In genomic region chr2:181060127-181060526, GRCm38 (mm10) we compare ENCODE assay signal across 9 mouse cellular contexts. TPM values are rescaled to one million over a fixed set of nuclear protein-coding genes. Genes with fewer than 3 reads are reported as not detected.
A peak's percentile ranks its signal among the peaks of the same experiment; 100 is the strongest.
DNase-seq lines count a peak whose midpoint lies in the region; ATAC-seq and TF ChIP-seq lines count a peak whose summit lies in the region.
"Had no signal": no experiment of that assay in that cellular context is flagged by ENCODE, and none has a peak within 500 bp of the region (broad histone marks: within the 10 kb centered on the region; RNA-seq: fewer than 3 reads in every experiment).

No protein-coding gene starts in this region.

- no peak overlapping the region for H3K4me3 ChIP-seq in MEL (ENCODE audit: control insufficient read depth in 1 of 2, insufficient read depth in 1 of 2, low read depth in 2 of 2, low read length in 2 of 2)
- H3K4me3 ChIP-seq: limb, embryonic 13.5 days had no signal

- no peaks in the 10 kb centered on the region for H3K79me2 ChIP-seq in MEL (ENCODE audit: control insufficient read depth, insufficient read depth, low read length, poor library complexity)

- no peaks in the 10 kb centered on the region for H3K36me3 ChIP-seq in MEL (ENCODE audit: control insufficient read depth in 1 of 2, insufficient read depth in 2 of 2, low read length in 2 of 2)
- H3K36me3 ChIP-seq: limb, embryonic 13.5 days had no signal

- peak; percentile 87 to 94 (median 92) for TF ChIP-seq CTCF in MEL (IDR thresholded peaks at IDR 0.05 in 2 of 3, conservative IDR thresholded peaks at IDR 0.05 in 1 of 3; ENCODE audit: control insufficient read depth in 1 of 3, insufficient read depth in 1 of 3, low read depth in 2 of 3, low read length in 3 of 3, poor library complexity in 1 of 3, severe bottlenecking in 1 of 3)
- peak; percentile 93 for TF ChIP-seq CTCF in brain, embryonic 14.5 days (IDR thresholded peaks at IDR 0.05; ENCODE audit: borderline replicate concordance, extremely low read depth, insufficient read depth, insufficient read length)

- no peaks in the 10 kb centered on the region for H3K4me1 ChIP-seq in MEL (ENCODE audit: control insufficient read depth in 1 of 2, insufficient read depth in 2 of 2, low read length in 2 of 2)

- H3K9ac ChIP-seq in MEL (ENCODE audit: control insufficient read depth, low read depth, low read length, poor library complexity, severe bottlenecking): no peak overlapping the region
- H3K9ac ChIP-seq: limb, embryonic 13.5 days had no signal

- ATAC-seq in erythroblast, adult 5-6 weeks (replicated peaks; ENCODE audit: low FRiP score, poor library complexity, severe bottlenecking): peak; percentile 67

- H3K27ac ChIP-seq in MEL (ENCODE audit: control insufficient read depth, low read depth, low read length): no peak overlapping the region
- H3K27ac ChIP-seq: limb, embryonic 13.5 days had no signal

- intact Hi-C loops in heart, postnatal 36 days (cut with DNase I): loop anchor here (1.0 kb wide), 2 partner anchors 64 to 135 kb away; no protein-coding TSS in a partner anchor

- TF ChIP-seq RAD21 in MEL (IDR thresholded peaks at IDR 0.05; ENCODE audit: low read depth, low read length): peak; percentile 85

- H3K9me3 ChIP-seq in MEL (replicated peaks; ENCODE audit: insufficient read depth, low read length): no peaks in the 10 kb centered on the region
- H3K9me3 ChIP-seq: limb, embryonic 13.5 days had no signal

- TF ChIP-seq EP300 in MEL (IDR thresholded peaks at IDR 0.05; ENCODE audit: low read depth in 1 of 2, low read length in 2 of 2): no peak

- peaks cover 6 to 14% of the 10 kb centered on the region in 2 experiments for H3K27me3 ChIP-seq in MEL (ENCODE audit: control insufficient read depth in 1 of 2, insufficient read depth in 2 of 2, low read length in 2 of 2)
- H3K27me3 ChIP-seq: limb, embryonic 13.5 days had no signal

- TF ChIP-seq POLR2A in MEL (IDR thresholded peaks at IDR 0.05; ENCODE audit: control insufficient read depth in 1 of 2, insufficient read depth in 1 of 2, low read depth in 1 of 2, low read length in 2 of 2, poor library complexity in 1 of 2): no peak
- TF ChIP-seq POLR2A in brain, embryonic 14.5 days (IDR thresholded peaks at IDR 0.05; ENCODE audit: borderline replicate concordance, extremely low read depth, insufficient read depth, insufficient read length, poor library complexity, severe bottlenecking): no peak

- peak; percentile 63 for DNase-seq in MEL (ENCODE audit: low read depth, low spot score)
- peak; percentile 84 for DNase-seq in brain, embryonic 14.5 days (ENCODE audit: low read depth)
- DNase-seq in heart, postnatal 36 days: peak; percentile 70 to 78
- DNase-seq in layer of hippocampus, adult 18-20 months (ENCODE audit: low spot score in 2 of 2): peak; percentile 79 to 93
- peak; percentile 75 for DNase-seq in lung, postnatal 10 days
- peak; percentile 85 for DNase-seq in retina, postnatal 1 day
- DNase-seq in urinary bladder, postnatal 14 days (ENCODE audit: low spot score): peak; percentile 82

TF ChIP-seq in MEL, 35 proteins besides CTCF, POLR2A, EP300 and RAD21:
- TF ChIP-seq MAX (IDR thresholded peaks at IDR 0.05; ENCODE audit: low read length): 0 out of 2 replicates have a peak, but pooled peaks have one; percentile 36
- TF ChIP-seq NELFE (IDR thresholded peaks at IDR 0.05; ENCODE audit: low read depth, low read length): no peak
- peak; percentile 43; the same call in 1 of the 2 replicates for TF ChIP-seq ZC3H11A (IDR thresholded peaks at IDR 0.05; ENCODE audit: low read depth, low read length)
- no peak for TF ChIP-seq ZMIZ1 (IDR thresholded peaks at IDR 0.05; ENCODE audit: low read depth, low read length)
- TF ChIP-seq SMC3 (IDR thresholded peaks at IDR 0.05; ENCODE audit: low read depth, low read length): peak; percentile 83
- TF ChIP-seq JUND (IDR thresholded peaks at IDR 0.05; ENCODE audit: low read depth, low read length): 0 out of 2 replicates have a peak, but pooled peaks have one; percentile 32

RNA-seq across cellular contexts. Expression of gene Chrna4, which starts 16.8 kb away (rescaled TPM):
- total RNA-seq in MEL (2012; rRNA removed): 0.03 and 0.12 TPM in 2 replicates
- not detected for polyA plus RNA-seq in MEL (2012; ENCODE audit: insufficient read depth in 1 of 2, insufficient read length in 2 of 2, low read depth in 1 of 2, low replicate concordance in 2 of 2, missing spikeins in 1 of 2)
- 14.8 and 42.9 TPM in 2 replicates for polyA plus RNA-seq in brain, embryonic 14.5 days (2012; rRNA removed)
- total RNA-seq in erythroblast, adult 5-6 weeks (2015; ENCODE audit: low replicate concordance): not detected in 2 replicates
- total RNA-seq in erythroblast, adult 5-6 weeks (2017; ENCODE audit: low replicate concordance): not detected in 2 replicates
- total RNA-seq in heart, postnatal 36 days (2021): not detected
- total RNA-seq in layer of hippocampus, adult 18-20 months (2021): 10 to 100 TPM; 15.7 to 19.6 TPM

Comparison
In these comparisons a context has a peak if more than half of its experiments do, and no peak if none do; other contexts are left out.
1. RNA of gene Chrna4, which starts 16.8 kb away (total RNA-seq): 15.7 to 19.6 TPM in layer of hippocampus, adult 18-20 months; not detected in heart, postnatal 36 days, 0.03 to 0.12 TPM in MEL and not detected in erythroblast, adult 5-6 weeks; every median in the first group is over 10 times any median in the second.
2. Peak in every context shown above with its lines, with median percentiles within 50 percentile points of each other: DNase-seq.